Mouse (Mus musculus): ENCODE data around the gene Rnd2. TPM values are rescaled to one million over a fixed set of nuclear protein-coding genes. Genes with fewer than 3 reads are reported as not detected.
A peak's percentile ranks its signal among the peaks of the same experiment; 100 is the strongest.

Gene Rnd2
- total RNA-seq, 2 experiments from 2014 or later, result 2.5 to 4.2 TPM

Small RNA genes lying within 50 kb of the gene (microRNA-seq; reads per million reads assigned to microRNA genes)
- 8.5 reads per million, percentile 21 among the genes with 10 or more reads in this experiment for gene Mir6929

Other genes starting within 250 kb of the Rnd2 start
- gene Ezh1, start 238.5 kb upstream of the Rnd2 start, total RNA-seq (2021), result 10 to 100 TPM; 25.3 to 26.3 TPM
- 10 to 100 TPM; 30.1 to 31.0 TPM for gene Ramp2, start 219.0 kb upstream of the Rnd2 start, total RNA-seq (2021)
- gene Vps25, start 211.3 kb upstream of the Rnd2 start, total RNA-seq (2021), result 10 to 100 TPM; 46.1 to 46.8 TPM
- under 1 TPM; 0.23 to 0.26 TPM for gene Wnk4, start 204.4 kb upstream of the Rnd2 start, total RNA-seq (2021)
- gene Cntd1, start 186.0 kb upstream of the Rnd2 start, total RNA-seq (2021), result under 1 TPM; 0.31 to 0.37 TPM
- 10 to 100 TPM; 71.2 to 81.6 TPM for gene Coa3, start 185.9 kb upstream of the Rnd2 start, total RNA-seq (2021)
- gene Becn1, start 162.7 kb upstream of the Rnd2 start, total RNA-seq (2021), result 10 to 100 TPM; 85.6 to 95.6 TPM
- gene Psme3, start 148.8 kb upstream of the Rnd2 start, total RNA-seq (2021), result 10 to 100 TPM; 66.4 to 81.3 TPM
- 1 to 10 TPM; 1.0 to 1.1 TPM for gene Aoc2, start 139.9 kb upstream of the Rnd2 start, total RNA-seq (2021)
- 1 to 10 TPM; 5.3 to 9.6 TPM for gene Aoc3, start 134.4 kb upstream of the Rnd2 start, total RNA-seq (2021)
- not detected for gene G6pc, start 97.4 kb upstream of the Rnd2 start, total RNA-seq (2021)
- gene Aarsd1, start 47.4 kb upstream of the Rnd2 start, total RNA-seq (2021), result 10 to 100 TPM; 22.8 to 25.7 TPM
- gene Gm27029, start 40.2 kb upstream of the Rnd2 start, total RNA-seq (2021), result 1 to 10 TPM; 5.5 to 6.8 TPM
- gene Rundc1, start 39.9 kb upstream of the Rnd2 start, total RNA-seq (2021), result 1 to 10 TPM; 7.5 to 7.7 TPM
- 10 to 100 TPM; 74.3 to 82.6 TPM for gene Ptges3l, start 39.7 kb upstream of the Rnd2 start, total RNA-seq (2021)
- 10 to 100 TPM; 33.9 to 45.4 TPM for gene Rpl27, start 22.7 kb upstream of the Rnd2 start, total RNA-seq (2021)
- gene Ifi35, start 16.6 kb upstream of the Rnd2 start, total RNA-seq (2021), result 1 to 10 TPM; 8.6 to 8.7 TPM
- gene Vat1, start 1.2 kb downstream of the Rnd2 start, total RNA-seq (2021), result 10 to 100 TPM; 10.8 to 16.1 TPM
- gene Brca1, start 87.0 kb downstream of the Rnd2 start, total RNA-seq (2021), result under 1 TPM in 1 of 2 experiments, not detected in 1; 0.34 TPM
- 10 to 100 TPM; 63.0 to 66.2 TPM for gene Nbr1, start 87.2 kb downstream of the Rnd2 start, total RNA-seq (2021)
- gene Tmem106a, start 117.2 kb downstream of the Rnd2 start, total RNA-seq (2021), result 1 to 10 TPM; 1.5 to 2.4 TPM
- not detected for gene Gm11634, start 134.3 kb downstream of the Rnd2 start, total RNA-seq (2021)
- 10 to 100 TPM; 30.1 to 31.5 TPM for gene Rdm1, start 162.2 kb downstream of the Rnd2 start, total RNA-seq (2021)
- 10 to 100 TPM in 1 of 2 experiments, 1 to 10 TPM in 1; 6.1 to 23.4 TPM for gene Arl4d, start 200.5 kb downstream of the Rnd2 start, total RNA-seq (2021)